34 mouse cellular contexts compared by ENCODE assay signal in genomic region chr5:60143391-60143790, GRCm38 (mm10).
A peak's percentile ranks its signal among the peaks of the same experiment; 100 is the strongest.
DNase-seq lines count a peak whose midpoint lies in the region; ATAC-seq lines count a peak whose summit lies in the region.
"Had no signal": no experiment of that assay in that cellular context is flagged by ENCODE, and none has a peak within 500 bp of the region (broad histone marks: within the 10 kb centered on the region; RNA-seq: fewer than 3 reads in every experiment).

No protein-coding gene starts in this region.

- no peak overlapping the region for H3K27ac ChIP-seq in forebrain, embryonic 14.5 days (ENCODE audit: low read depth, low read length)
- H3K27ac ChIP-seq in forebrain, embryonic 12.5 days = no peak overlapping the region
- H3K27ac ChIP-seq: embryonic facial prominence, embryonic 13.5 days; heart, embryonic 10.5 days; heart, embryonic 15.5 days; hindbrain, embryonic 13.5 days; kidney, embryonic 15.5 days; limb, embryonic 10.5 days; limb, embryonic 15.5 days; liver, embryonic 13.5 days; neural tube, embryonic 13.5 days had no signal

- no peak for ATAC-seq in forebrain, embryonic 14.5 days
- ATAC-seq in forebrain, embryonic 12.5 days (ENCODE audit: low FRiP score) = no peak
- ATAC-seq in inflammation-experienced regulatory T-cells, adult 6 months = no peak
- ATAC-seq: lung, postnatal 0 days; midbrain, embryonic 16.5 days; Patski had no signal

- H3K4me2 ChIP-seq in forebrain, embryonic 14.5 days (ENCODE audit: low read length) = no peak overlapping the region
- no peak overlapping the region for H3K4me2 ChIP-seq in forebrain, embryonic 12.5 days
- H3K4me2 ChIP-seq: embryonic facial prominence, embryonic 13.5 days; heart, embryonic 15.5 days; hindbrain, embryonic 13.5 days; kidney, embryonic 15.5 days; limb, embryonic 15.5 days; liver, embryonic 13.5 days; neural tube, embryonic 13.5 days had no signal

- no peak overlapping the region for H3K9ac ChIP-seq in forebrain, embryonic 14.5 days (ENCODE audit: low read length)
- no peak overlapping the region for H3K9ac ChIP-seq in forebrain, embryonic 12.5 days
- H3K9ac ChIP-seq: embryonic facial prominence, embryonic 13.5 days; heart, embryonic 15.5 days; hindbrain, embryonic 13.5 days; kidney, embryonic 15.5 days; limb, embryonic 15.5 days; liver, embryonic 13.5 days; neural tube, embryonic 13.5 days had no signal

- H3K4me1 ChIP-seq in forebrain, embryonic 14.5 days (ENCODE audit: control insufficient read depth, insufficient read depth, low read length) = no peaks in the 10 kb centered on the region
- H3K4me1 ChIP-seq in forebrain, embryonic 12.5 days = no peaks in the 10 kb centered on the region
- H3K4me1 ChIP-seq: embryonic facial prominence, embryonic 13.5 days; heart, embryonic 10.5 days; heart, embryonic 15.5 days; hindbrain, embryonic 13.5 days; kidney, embryonic 15.5 days; limb, embryonic 10.5 days; limb, embryonic 15.5 days; liver, embryonic 13.5 days; megakaryocyte, embryonic 14.5 days; neural tube, embryonic 13.5 days had no signal

- no peak overlapping the region for H3K4me3 ChIP-seq in forebrain, embryonic 14.5 days (ENCODE audit: low read depth, low read length)
- no peak overlapping the region for H3K4me3 ChIP-seq in forebrain, embryonic 12.5 days (replicated peaks)
- H3K4me3 ChIP-seq: embryonic facial prominence, embryonic 13.5 days; erythroblast, embryonic 14.5 days; heart, embryonic 10.5 days; heart, embryonic 15.5 days; hindbrain, embryonic 13.5 days; kidney, embryonic 15.5 days; limb, embryonic 10.5 days; limb, embryonic 15.5 days; liver, embryonic 13.5 days; megakaryocyte, embryonic 14.5 days; neural tube, embryonic 13.5 days had no signal

- WGBS in forebrain, embryonic 14.5 days = 43% methylated on average over 2 of the region's 2 CpGs
- 66% methylated on average over 2 of the region's 2 CpGs for WGBS in forebrain, embryonic 12.5 days

- no peaks in the 10 kb centered on the region for H3K9me3 ChIP-seq in forebrain, embryonic 14.5 days (replicated peaks; ENCODE audit: control insufficient read depth, low read length)
- no peaks in the 10 kb centered on the region for H3K9me3 ChIP-seq in forebrain, embryonic 12.5 days
- H3K9me3 ChIP-seq: embryonic facial prominence, embryonic 13.5 days; G1E; heart, embryonic 10.5 days; heart, embryonic 15.5 days; hindbrain, embryonic 13.5 days; kidney, embryonic 15.5 days; limb, embryonic 10.5 days; limb, embryonic 15.5 days; liver, embryonic 13.5 days; megakaryocyte, embryonic 14.5 days; neural tube, embryonic 13.5 days had no signal

- DNase-seq in forebrain, embryonic 14.5 days (ENCODE audit: low spot score) = peak; percentile 19
- DNase-seq in left cerebral cortex, adult 9 months (ENCODE audit: low spot score in 2 of 2) = peak; percentile 4 to 13
- DNase-seq in left cerebral cortex, postnatal 36 days (ENCODE audit: low spot score in 2 of 2) = no peak
- peak; percentile 5 to 7 for DNase-seq in right cerebral cortex, adult 2 months (ENCODE audit: low spot score in 2 of 2)
- DNase-seq in right cerebral cortex, postnatal 14 days = no peak
- DNase-seq: adrenal gland, postnatal 10 days; cerebellum, adult 11-12 months; cerebellum, adult 9-11 months; embryo, embryonic 11 days; gastrocnemius, postnatal 25 days; heart, adult 11 months; kidney, adult 18-20 months; kidney, postnatal 25 days; layer of hippocampus, postnatal 36 days; liver, embryonic 13.5 days; lung, adult 18-20 months; lung, postnatal 4 days; thymus, postnatal 4 days had no signal

- intact Hi-C loops in left cerebral cortex, postnatal 36 days (cut with DNase I) = no loop called here

- no peaks in the 10 kb centered on the region for H3K27me3 ChIP-seq in forebrain, embryonic 14.5 days (replicated peaks; ENCODE audit: control insufficient read depth, insufficient read depth, low read length)
- H3K27me3 ChIP-seq in forebrain, embryonic 12.5 days = no peaks in the 10 kb centered on the region
- H3K27me3 ChIP-seq: embryonic facial prominence, embryonic 13.5 days; heart, embryonic 15.5 days; hindbrain, embryonic 13.5 days; kidney, embryonic 15.5 days; limb, embryonic 15.5 days; liver, embryonic 13.5 days; megakaryocyte, embryonic 14.5 days; neural tube, embryonic 13.5 days had no signal

- H3K36me3 ChIP-seq in forebrain, embryonic 14.5 days (ENCODE audit: control insufficient read depth, insufficient read depth, low read length) = no peaks in the 10 kb centered on the region
- H3K36me3 ChIP-seq in forebrain, embryonic 12.5 days (replicated peaks) = no peaks in the 10 kb centered on the region
- H3K36me3 ChIP-seq: embryonic facial prominence, embryonic 13.5 days; G1E; heart, embryonic 10.5 days; heart, embryonic 15.5 days; hindbrain, embryonic 13.5 days; kidney, embryonic 15.5 days; limb, embryonic 10.5 days; limb, embryonic 15.5 days; liver, embryonic 13.5 days; neural tube, embryonic 13.5 days had no signal

Comparison
In these comparisons a context has a peak if more than half of its experiments do, and no peak if none do; other contexts are left out.
1. DNase-seq: peak in forebrain, embryonic 14.5 days (single experiment), left cerebral cortex, adult 9 months (2 of 2) and right cerebral cortex, adult 2 months (2 of 2); none in left cerebral cortex, postnatal 36 days (0 of 2) and right cerebral cortex, postnatal 14 days (single experiment).